Mouse (Mus musculus) myocyte (in vitro differentiated cells): ENCODE results near the gene Zfhx3.

ENCODE experiments used
- CEBPB ChIP-seq: IDR thresholded peaks from 2 replicates; pipeline ENCODE4 v1.6.1; 2011; ENCODE audit warnings: mild to moderate bottlenecking, moderate library complexity; ENCODE audit not compliant: poor library complexity, insufficient read depth, severe bottlenecking
- MAX ChIP-seq: IDR thresholded peaks from one replicate; pipeline ENCODE4 v1.6.1; 2011; ENCODE audit warnings: low read depth, mild to moderate bottlenecking, control low read depth
- MYOD1 ChIP-seq, 3 experiments: IDR thresholded peaks; one replicate each; pipeline ENCODE4 v1.6.1; 2011; ENCODE audit warnings: control low read depth in 2 of 3, low read depth in 2 of 3, mild to moderate bottlenecking in 2 of 3, moderate library complexity in 1 of 3; ENCODE audit not compliant: insufficient read length in 2 of 3, control insufficient read depth in 1 of 3
- MYOG ChIP-seq, 3 experiments: IDR thresholded peaks; one replicate each; pipeline ENCODE4 v1.6.1; 2011; ENCODE audit warnings: control low read depth in 2 of 3, low read depth in 2 of 3, mild to moderate bottlenecking in 2 of 3; ENCODE audit not compliant: insufficient read length in 2 of 3, control insufficient read depth in 1 of 3, insufficient read depth in 1 of 3
- POLR2A ChIP-seq: IDR thresholded peaks from one replicate; pipeline ENCODE4 v1.6.1; 2011; ENCODE audit warnings: low read depth, mild to moderate bottlenecking, control low read depth, moderate library complexity; ENCODE audit not compliant: insufficient read length
- TCF12 ChIP-seq: IDR thresholded peaks from one replicate; pipeline ENCODE4 v1.6.1; 2011; ENCODE audit warnings: mild to moderate bottlenecking, control low read depth; ENCODE audit not compliant: poor library complexity, insufficient read depth, severe bottlenecking

- TF ChIP-seq POLR2A (no peak), CEBPB (no peak), MYOG (IDR thresholded peaks at IDR 0.05; ENCODE audit: control insufficient read depth in 1 of 3, insufficient read depth in 1 of 3, insufficient read length in 2 of 3, low read depth in 2 of 3) (no peak), TCF12 (no peak), MYOD1 (IDR thresholded peaks at IDR 0.05; ENCODE audit: control insufficient read depth in 1 of 3, insufficient read length in 2 of 3, low read depth in 2 of 3) (no peak), MAX (no peak)
Measured at GRCm38 (mm10) chr8:108419162-108419844, 476.9 kb downstream of the Zfhx3 start.
